Mouse (Mus musculus): Measurements from ENCODE around the gene Slc16a11. TPM values are rescaled to one million over a fixed set of nuclear protein-coding genes. Genes with fewer than 3 reads are reported as not detected.

Gene Slc16a11
- total RNA-seq, 2 experiments from 2014 or later, result 0.23 TPM; not detected in 1

GRCm38 (mm10) chr11:70200036-70200608 is 12.4 kb upstream of the Slc16a11 start:
- no peak for DNase-seq

- peak; percentile 91 to 92 for DNase-seq
These were observed 10.9 kb upstream of the Slc16a11 start for GRCm38 (mm10) chr11:70201691-70202090.

GRCm38 (mm10) chr11:70206801-70207200 is 5.8 kb upstream of the Slc16a11 start:
- DNase-seq, result no peak

GRCm38 (mm10) chr11:70207283-70207682 is 5.3 kb upstream of the Slc16a11 start:
- DNase-seq, result no peak

GRCm38 (mm10) chr11:70208778-70209388 is 3.7 kb upstream of the Slc16a11 start:
- DNase-seq, result no peak

GRCm38 (mm10) chr11:70210681-70211080 is 1.9 kb upstream of the Slc16a11 start:
- no peak for DNase-seq

- no peak for DNase-seq
These were observed 580 bp upstream of the Slc16a11 start for GRCm38 (mm10) chr11:70211972-70212371.

- DNase-seq, result peak; percentile 72 to 81
These were observed 344 bp downstream of the Slc16a11 start for GRCm38 (mm10) chr11:70212896-70213295.

- no peak for DNase-seq
These were observed 1.2 kb downstream of the Slc16a11 start for GRCm38 (mm10) chr11:70213736-70214135.

- peak in 1 of 2 experiments; percentile 46 for DNase-seq
These were observed 1.8 kb downstream of the Slc16a11 start for GRCm38 (mm10) chr11:70214191-70214855.

- no peak for DNase-seq
These were observed 2.3 kb downstream of the Slc16a11 start for GRCm38 (mm10) chr11:70214856-70215209.

- no peak for DNase-seq
These were observed 2.7 kb downstream of the Slc16a11 start for GRCm38 (mm10) chr11:70215301-70215700.

GRCm38 (mm10) chr11:70216103-70216502 is 3.6 kb downstream of the Slc16a11 start:
- no peak for DNase-seq

- no peak for DNase-seq
These were observed 5.5 kb downstream of the Slc16a11 start for GRCm38 (mm10) chr11:70218039-70218438.

GRCm38 (mm10) chr11:70218741-70219470 is 6.4 kb downstream of the Slc16a11 start:
- DNase-seq, result no peak

- DNase-seq, result no peak
These were observed 7.3 kb downstream of the Slc16a11 start for GRCm38 (mm10) chr11:70219873-70220272.

- DNase-seq, result no peak
These were observed 7.8 kb downstream of the Slc16a11 start for GRCm38 (mm10) chr11:70220323-70220722.

GRCm38 (mm10) chr11:70220731-70221602 is 8.4 kb downstream of the Slc16a11 start, which contains the start of gene Slc16a13:
Slc16a13 (minus strand) TSS chr11:70221064.
- peak; percentile 94 to 97 for DNase-seq

GRCm38 (mm10) chr11:70221603-70222500 is 9.3 kb downstream of the Slc16a11 start:
- DNase-seq, result peak in 1 of 2 experiments; percentile 43

- DNase-seq, result peak in 1 of 2 experiments; percentile 52
These were observed 11.2 kb downstream of the Slc16a11 start for GRCm38 (mm10) chr11:70223724-70224123.

Measured in adrenal gland, postnatal 36 days (tissue).